Mouse (Mus musculus): ENCODE data around the gene Gdpd2. TPM values are rescaled to one million over a fixed set of nuclear protein-coding genes. Genes with fewer than 3 reads are reported as not detected.

Gdpd2 gene
- polyA plus RNA-seq (2015; fragmentation: Nextera tagmentation; extraction: Ambion mirVana) = 34.4 and 40.3 TPM in 2 replicates

DNA sequence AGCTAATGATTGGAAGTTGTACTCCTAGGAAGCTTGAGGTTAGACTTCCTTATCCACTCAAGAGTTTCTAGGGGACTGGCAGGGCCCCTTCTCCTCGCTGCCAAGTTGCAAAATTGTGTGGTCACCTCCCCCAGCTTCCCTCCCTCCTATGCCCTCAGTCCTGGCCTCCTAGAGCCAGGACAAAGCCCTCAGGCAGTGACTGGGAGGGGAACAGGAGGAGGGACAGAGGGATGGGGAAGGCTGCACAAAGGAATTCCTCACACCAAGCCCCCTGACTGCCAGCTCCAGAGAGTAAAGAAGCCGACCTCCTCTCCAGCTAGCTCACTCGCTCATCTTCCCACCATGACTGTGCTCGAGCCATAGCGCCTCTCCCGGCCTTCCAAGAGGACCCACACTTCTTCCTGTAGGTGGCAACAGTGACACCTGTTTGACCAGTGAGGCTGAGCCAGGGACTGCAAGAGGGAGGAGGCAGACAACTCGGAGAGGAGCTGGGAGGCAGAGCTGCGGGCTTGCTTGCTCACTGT is at the start of gene Gdpd2:
Gene Gdpd2 (plus strand): TSS at position 209 of the 524 bp plus-strand sequence.
- Histone ChIP-seq H3K27ac (replicated peaks) (peak within 1 kb of the TSS; percentile 74), H3K9me3 (no peaks in the 10 kb centered on the region), H3K4me1 (replicated peaks) (no peaks in the 10 kb centered on the region), H3K36me3 (no peaks in the 10 kb centered on the region), H3K9ac (peak within 1 kb of the TSS; percentile 29; the same call in 1 of the 2 replicates), H3K27me3 (no peaks in the 10 kb centered on the region), H3K4me3 (peak within 1 kb of the TSS; percentile 36), H3K4me2 (peak within 1 kb of the TSS; percentile 62)
- peak; percentile 90 for ATAC-seq (ENCODE audit: low FRiP score, low read depth)
- WGBS = 28% methylated on average over 8 of the region's 8 CpGs

DNA sequence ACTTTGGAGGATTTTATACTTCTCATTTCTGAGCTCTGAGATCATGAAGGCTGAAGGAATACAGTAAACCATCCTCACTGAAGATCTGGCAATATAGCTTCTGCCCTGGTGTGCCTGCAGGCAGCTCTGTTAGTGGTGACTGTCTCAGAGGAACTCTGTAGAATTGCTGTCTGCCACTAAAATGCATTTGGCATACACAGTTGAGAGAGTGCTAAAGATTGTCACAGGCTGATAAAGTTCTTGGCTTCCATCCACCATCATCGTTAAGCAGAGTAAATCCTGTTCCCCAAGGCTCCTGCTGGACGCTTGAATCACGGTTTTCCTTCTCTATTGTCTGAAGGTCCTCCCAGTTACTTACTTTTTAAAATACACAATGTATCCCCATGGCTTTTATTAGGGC is 43.1 kb upstream of the Gdpd2 start:
- no peak overlapping the region for H3K4me3 ChIP-seq
- H3K9me3 ChIP-seq = no peaks in the 10 kb centered on the region
- WGBS = 51% methylated on average over 3 of the region's 3 CpGs
- H3K27ac ChIP-seq (replicated peaks) = no peak overlapping the region
- ATAC-seq (ENCODE audit: low FRiP score, low read depth) = no peak
- no peaks in the 10 kb centered on the region for H3K36me3 ChIP-seq
- no peak overlapping the region for H3K9ac ChIP-seq
- no peaks in the 10 kb centered on the region for H3K4me1 ChIP-seq (replicated peaks)
- no peak overlapping the region for H3K4me2 ChIP-seq
- H3K27me3 ChIP-seq = no peaks in the 10 kb centered on the region

DNA sequence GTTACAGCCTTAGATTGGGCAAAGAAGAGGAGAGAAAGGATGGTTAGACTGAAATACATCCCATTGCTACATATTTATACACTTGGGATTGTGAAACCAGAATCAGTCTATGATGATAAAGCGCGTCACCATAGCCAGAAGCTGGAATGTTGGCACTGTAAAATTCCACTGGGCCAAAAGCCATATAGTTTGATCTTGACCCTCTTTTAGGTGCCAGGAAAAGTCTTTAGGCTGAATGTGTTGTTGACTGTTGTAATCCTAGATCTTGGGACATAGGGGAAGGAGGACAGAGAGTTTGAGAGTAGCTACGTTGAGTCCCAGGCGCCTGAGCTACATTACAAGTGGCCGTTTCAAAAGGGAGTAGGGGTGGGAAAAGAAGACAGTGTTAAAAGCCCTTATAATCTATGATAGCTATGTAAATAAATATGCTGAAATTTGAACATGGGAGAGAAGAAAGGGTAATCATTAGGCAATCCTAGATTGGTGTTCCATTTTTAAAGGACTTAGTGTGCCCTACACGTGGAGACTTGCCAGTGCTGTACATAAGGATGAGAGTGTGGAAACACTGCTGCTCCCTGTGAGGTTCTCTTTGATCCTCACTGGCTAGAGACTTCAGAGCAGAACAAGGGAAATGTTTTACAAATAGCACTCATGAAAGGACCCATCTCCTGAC is 42.2 kb upstream of the Gdpd2 start:
- no peaks in the 10 kb centered on the region for H3K27me3 ChIP-seq
- H3K27ac ChIP-seq (replicated peaks) = no peak overlapping the region
- no peaks in the 10 kb centered on the region for H3K9me3 ChIP-seq
- H3K36me3 ChIP-seq = no peaks in the 10 kb centered on the region
- ATAC-seq (ENCODE audit: low FRiP score, low read depth) = no peak
- H3K9ac ChIP-seq = no peak overlapping the region
- WGBS = 83% methylated on average over 6 of the region's 6 CpGs
- H3K4me3 ChIP-seq = no peak overlapping the region
- no peaks in the 10 kb centered on the region for H3K4me1 ChIP-seq (replicated peaks)
- H3K4me2 ChIP-seq = no peak overlapping the region

DNA sequence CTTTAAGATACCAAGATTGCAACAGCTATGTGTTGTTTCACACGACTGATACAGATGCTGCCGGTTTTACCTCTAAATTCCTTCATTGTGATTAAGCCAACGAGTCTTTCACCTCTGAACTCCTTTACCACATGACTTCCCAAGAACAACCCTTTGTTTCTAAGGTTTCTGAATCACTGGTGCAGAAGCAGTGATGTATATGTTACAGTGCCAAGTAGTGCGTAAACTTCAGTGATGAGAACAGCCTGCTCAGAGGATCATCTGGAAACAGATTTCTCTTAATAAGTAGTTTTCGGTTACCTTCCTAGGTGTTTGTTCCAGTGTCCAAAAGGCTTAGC is 41.7 kb upstream of the Gdpd2 start:
- Histone ChIP-seq H3K27me3 (no peaks in the 10 kb centered on the region), H3K36me3 (no peaks in the 10 kb centered on the region), H3K9ac (no peak overlapping the region), H3K4me3 (no peak overlapping the region), H3K27ac (replicated peaks) (no peak overlapping the region), H3K4me1 (replicated peaks) (no peaks in the 10 kb centered on the region), H3K9me3 (no peaks in the 10 kb centered on the region), H3K4me2 (no peak overlapping the region)
- ATAC-seq (ENCODE audit: low FRiP score, low read depth) = no peak
- WGBS = 70% methylated on average over 5 of the region's 5 CpGs

DNA sequence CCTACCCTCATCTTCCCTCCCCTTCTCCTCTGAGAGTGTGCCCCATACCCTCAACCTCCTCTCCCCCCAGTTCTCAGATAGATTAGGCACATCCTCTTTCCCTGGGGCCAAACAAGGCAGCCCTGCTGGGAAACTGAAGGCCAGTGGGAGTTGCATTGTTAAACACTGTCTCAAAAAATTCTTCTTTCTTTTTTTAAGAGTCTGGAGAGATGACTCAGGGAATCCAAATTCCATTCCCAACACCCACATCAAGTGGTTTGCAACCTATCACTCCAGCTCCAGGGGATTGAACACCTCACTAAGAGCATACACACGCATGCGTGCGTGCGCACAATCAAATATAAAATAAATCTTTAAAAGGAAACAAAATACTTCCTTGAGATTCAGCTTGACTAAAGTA is 32.9 kb upstream of the Gdpd2 start:
- Histone ChIP-seq H3K4me2 (no peak overlapping the region), H3K36me3 (no peaks in the 10 kb centered on the region), H3K27me3 (no peaks in the 10 kb centered on the region), H3K9ac (no peak overlapping the region), H3K4me1 (replicated peaks) (no peaks in the 10 kb centered on the region), H3K9me3 (no peaks in the 10 kb centered on the region), H3K4me3 (no peak overlapping the region), H3K27ac (replicated peaks) (no peak overlapping the region)
- 98% methylated on average over 4 of the region's 4 CpGs for WGBS
- no peak for ATAC-seq (ENCODE audit: low FRiP score, low read depth)

DNA sequence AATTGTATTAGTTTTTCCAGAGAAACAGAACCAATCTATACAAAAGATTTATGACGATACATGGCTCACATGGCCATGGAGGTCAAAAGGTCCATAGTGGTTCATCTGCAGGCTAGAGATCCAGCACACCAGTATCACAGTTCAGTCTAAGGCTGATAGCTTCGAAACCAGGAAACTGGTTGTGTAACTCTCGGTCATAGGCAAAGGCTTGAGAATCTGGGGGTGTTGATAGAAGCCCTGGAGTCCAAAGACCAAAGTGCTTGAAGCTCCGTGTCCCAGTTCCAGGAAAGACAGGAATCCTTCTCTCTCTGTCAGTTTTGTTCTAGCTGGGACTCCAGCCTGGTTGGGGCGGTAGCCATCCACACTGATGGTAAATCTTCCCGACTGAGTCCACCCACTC is 21.6 kb upstream of the Gdpd2 start:
- no peak overlapping the region for H3K4me3 ChIP-seq
- no peak overlapping the region for H3K9ac ChIP-seq
- H3K27me3 ChIP-seq = no peaks in the 10 kb centered on the region
- no peaks in the 10 kb centered on the region for H3K36me3 ChIP-seq
- H3K4me1 ChIP-seq (replicated peaks) = no peaks in the 10 kb centered on the region
- no peaks in the 10 kb centered on the region for H3K9me3 ChIP-seq
- no peak overlapping the region for H3K27ac ChIP-seq (replicated peaks)
- 90% methylated on average over 6 of the region's 6 CpGs for WGBS
- no peak overlapping the region for H3K4me2 ChIP-seq
- ATAC-seq (ENCODE audit: low FRiP score, low read depth) = no peak

DNA sequence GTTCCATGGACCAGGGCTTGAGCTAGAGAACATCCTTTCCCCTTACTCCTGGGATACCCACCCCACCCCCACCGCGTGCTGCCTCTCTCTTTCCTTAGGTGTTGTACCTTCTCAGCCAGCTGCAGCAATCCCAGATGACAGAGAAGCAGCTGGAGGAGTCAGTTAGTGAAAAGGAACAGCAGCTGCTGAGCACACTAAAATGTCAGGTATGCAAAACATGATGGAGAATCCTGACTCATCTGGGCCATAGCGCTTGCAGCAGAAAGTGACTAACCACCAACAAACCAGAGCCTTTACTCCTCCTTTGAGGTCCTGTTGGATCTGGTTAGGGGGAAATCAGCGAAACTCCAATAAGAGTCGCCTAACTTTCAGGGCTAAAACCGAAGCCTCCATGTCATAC is 13.5 kb upstream of the Gdpd2 start:
- Histone ChIP-seq H3K4me2 (no peak overlapping the region), H3K9me3 (no peaks in the 10 kb centered on the region), H3K36me3 (no peaks in the 10 kb centered on the region), H3K27ac (replicated peaks) (no peak overlapping the region), H3K27me3 (no peaks in the 10 kb centered on the region), H3K4me1 (replicated peaks) (no peaks in the 10 kb centered on the region), H3K4me3 (no peak overlapping the region), H3K9ac (no peak overlapping the region)
- no peak for ATAC-seq (ENCODE audit: low FRiP score, low read depth)
- WGBS = 95% methylated on average over 6 of the region's 6 CpGs

DNA sequence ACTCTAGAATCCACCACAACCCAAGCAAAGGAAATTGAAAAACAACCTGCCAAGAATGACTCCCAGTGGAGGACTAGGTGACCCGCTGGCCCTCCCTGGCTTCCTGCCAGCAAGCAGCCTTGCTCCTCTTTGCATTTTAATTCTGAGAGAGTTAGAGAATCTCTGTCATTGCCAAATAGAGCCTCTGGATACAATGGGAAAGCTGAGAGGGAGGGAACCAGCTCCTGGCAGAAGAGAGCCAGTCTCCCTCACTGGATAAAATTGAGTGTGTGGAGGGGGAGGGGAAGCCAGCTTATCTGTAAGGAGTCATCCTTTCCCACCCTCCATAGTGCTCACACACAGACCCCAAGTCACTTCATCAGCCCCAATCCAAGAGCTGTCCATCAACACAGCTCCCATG is 726 bp upstream of the Gdpd2 start:
- Histone ChIP-seq H3K4me2 (no peak overlapping the region), H3K36me3 (no peaks in the 10 kb centered on the region), H3K27ac (replicated peaks) (peak overlapping the region; percentile 74), H3K9ac (no peak overlapping the region), H3K4me3 (no peak overlapping the region), H3K9me3 (no peaks in the 10 kb centered on the region), H3K4me1 (replicated peaks) (no peaks in the 10 kb centered on the region), H3K27me3 (no peaks in the 10 kb centered on the region)
- peak; percentile 73 for ATAC-seq (ENCODE audit: low FRiP score, low read depth)
- 25% methylated on average over 1 of the region's 1 CpGs for WGBS

DNA sequence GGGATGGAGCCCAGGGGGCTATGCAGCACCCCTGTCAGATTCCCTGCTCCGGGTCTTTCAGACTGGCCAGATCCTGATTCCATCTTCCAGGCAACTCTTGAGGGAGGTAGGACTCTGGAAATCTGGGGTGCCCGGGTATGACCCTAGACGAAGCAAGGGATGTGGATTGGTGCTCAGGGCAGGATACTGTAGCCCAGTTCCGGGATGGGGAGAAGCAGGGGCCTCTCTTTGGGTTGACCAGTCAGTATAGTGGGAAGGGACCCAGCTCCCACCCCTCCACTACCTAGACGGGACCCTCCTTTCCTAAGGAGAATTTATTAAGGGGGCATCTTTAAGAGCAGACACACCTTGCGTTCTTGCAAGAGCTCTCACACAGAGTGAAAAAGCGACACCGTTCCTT is 593 bp downstream of the Gdpd2 start:
- Histone ChIP-seq H3K36me3 (no peaks in the 10 kb centered on the region), H3K4me1 (replicated peaks) (no peaks in the 10 kb centered on the region), H3K4me3 (peak overlapping the region; percentile 36), H3K4me2 (peak overlapping the region; percentile 62), H3K9me3 (no peaks in the 10 kb centered on the region), H3K27ac (replicated peaks) (peak overlapping the region; percentile 74), H3K27me3 (no peaks in the 10 kb centered on the region), H3K9ac (peak overlapping the region; percentile 29; the same call in 1 of the 2 replicates)
- 30% methylated on average over 8 of the region's 8 CpGs for WGBS
- ATAC-seq (ENCODE audit: low FRiP score, low read depth) = peak; percentile 65

DNA sequence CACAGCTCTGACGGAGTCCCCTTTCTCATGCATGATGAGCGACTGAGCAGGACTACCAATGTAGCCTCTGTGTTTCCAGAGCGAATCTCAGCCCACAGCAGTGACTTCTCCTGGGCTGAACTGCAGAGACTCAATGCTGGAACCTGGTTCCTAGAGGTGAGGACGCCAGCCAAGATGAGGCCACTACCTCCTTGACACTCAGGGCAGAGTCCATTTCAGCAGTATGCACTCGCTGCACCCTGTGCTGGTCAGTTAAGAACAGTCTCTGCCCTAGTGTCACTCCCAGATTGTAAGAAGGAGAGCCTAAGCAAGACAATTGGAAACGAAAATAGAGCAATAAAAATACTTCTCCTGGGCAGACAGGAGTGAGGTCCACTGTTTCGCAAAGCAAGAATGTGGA is 4.7 kb downstream of the Gdpd2 start:
- Histone ChIP-seq H3K27me3 (no peaks in the 10 kb centered on the region), H3K9ac (no peak overlapping the region), H3K9me3 (no peaks in the 10 kb centered on the region), H3K36me3 (no peaks in the 10 kb centered on the region), H3K27ac (replicated peaks) (no peak overlapping the region), H3K4me3 (no peak overlapping the region), H3K4me1 (replicated peaks) (no peaks in the 10 kb centered on the region), H3K4me2 (no peak overlapping the region)
- ATAC-seq (ENCODE audit: low FRiP score, low read depth) = no peak
- 74% methylated on average over 7 of the region's 7 CpGs for WGBS

DNA sequence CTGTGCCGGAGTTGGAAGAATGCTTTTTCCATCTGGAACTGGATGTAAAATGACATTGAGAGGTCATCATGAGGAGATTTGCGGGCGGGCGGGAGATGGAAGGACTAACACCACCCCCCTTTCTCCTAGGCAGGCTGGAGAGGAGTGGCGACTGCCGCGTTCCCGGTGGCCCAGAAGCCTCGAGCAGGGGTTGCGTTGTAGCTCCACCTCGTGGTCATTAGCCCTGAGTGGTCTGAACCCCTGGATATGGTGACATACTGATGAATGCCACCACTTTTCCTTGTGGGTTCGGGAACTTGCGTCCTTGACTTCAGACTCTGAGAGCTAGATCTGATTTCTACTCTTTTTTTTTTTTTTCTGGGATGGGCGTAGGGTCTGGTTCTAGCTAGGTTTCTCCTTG is 9.2 kb downstream of the Gdpd2 start:
- peak; percentile 75 for ATAC-seq (ENCODE audit: low FRiP score, low read depth)
- H3K27me3 ChIP-seq = no peaks in the 10 kb centered on the region

DNA sequence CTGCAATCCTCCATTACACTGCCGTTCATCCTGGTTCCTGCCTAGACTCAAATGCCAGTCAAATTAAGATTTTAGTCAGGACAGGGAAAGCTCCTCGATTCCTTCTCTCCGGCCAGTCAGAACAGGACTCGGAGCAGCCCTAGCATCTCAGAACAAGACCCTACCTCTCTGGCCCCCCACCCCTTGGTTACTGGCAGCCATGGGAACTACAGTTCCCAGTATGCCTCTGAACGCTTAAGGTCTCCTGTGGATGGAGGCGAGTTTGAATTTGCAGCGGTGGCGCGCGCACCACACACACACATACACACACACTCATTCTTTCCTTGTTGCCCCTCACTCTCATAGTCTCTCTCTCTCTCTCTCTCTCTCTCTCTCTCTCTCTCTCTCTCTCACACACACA is 9.8 kb downstream of the Gdpd2 start:
- peaks cover 7% of the 10 kb centered on the region for H3K4me1 ChIP-seq (replicated peaks)
- H3K36me3 ChIP-seq = no peaks in the 10 kb centered on the region
- H3K27ac ChIP-seq (replicated peaks) = no peak overlapping the region
- H3K9ac ChIP-seq = peak overlapping the region; percentile 31; the same call in 1 of the 2 replicates
- peak overlapping the region; percentile 54 for H3K4me2 ChIP-seq
- no peaks in the 10 kb centered on the region for H3K27me3 ChIP-seq
- 24% methylated on average over 10 of the region's 10 CpGs for WGBS
- no peaks in the 10 kb centered on the region for H3K9me3 ChIP-seq
- peak; percentile 79 for ATAC-seq (ENCODE audit: low FRiP score, low read depth)
- peak overlapping the region; percentile 36 for H3K4me3 ChIP-seq

More for the DNA sequence above, 9.2 kb downstream of the Gdpd2 start:
- Histone ChIP-seq H3K4me1 (replicated peaks) (peaks cover 7% of the 10 kb centered on the region), H3K9me3 (no peaks in the 10 kb centered on the region), H3K27ac (replicated peaks) (no peak overlapping the region), H3K36me3 (no peaks in the 10 kb centered on the region), H3K9ac (0 out of 2 replicates have a peak overlapping the region, but pooled peaks have one; percentile 31), H3K4me2 (peak overlapping the region; percentile 54), H3K4me3 (peak overlapping the region; percentile 36)
- 14% methylated on average over 14 of the region's 14 CpGs for WGBS

DNA sequence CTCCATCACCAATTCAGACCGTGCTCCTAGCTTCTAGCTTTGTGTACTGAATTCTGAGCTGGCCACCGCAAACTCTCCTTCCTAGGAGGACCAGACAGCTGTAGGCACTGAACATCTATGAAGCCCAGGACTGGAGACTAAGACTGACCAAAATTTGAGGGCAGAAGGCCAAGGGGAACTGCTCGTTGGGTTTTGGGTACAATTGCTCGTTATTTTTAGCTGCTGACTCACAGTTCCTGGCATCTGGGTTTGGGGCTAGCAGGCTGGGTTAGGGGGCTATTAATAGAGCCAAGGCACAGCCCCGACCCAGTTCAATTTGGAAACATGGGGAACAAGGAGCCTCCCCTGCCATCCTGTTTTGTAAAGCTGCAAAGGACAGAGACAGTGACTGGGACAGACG is 11.1 kb downstream of the Gdpd2 start:
- Histone ChIP-seq H3K9me3 (no peaks in the 10 kb centered on the region), H3K4me3 (no peak overlapping the region)

More for the DNA sequence above, 11.1 kb downstream of the Gdpd2 start:
- Histone ChIP-seq H3K27ac (replicated peaks) (no peak overlapping the region), H3K4me1 (replicated peaks) (peaks cover 7% of the 10 kb centered on the region), H3K36me3 (no peaks in the 10 kb centered on the region), H3K27me3 (no peaks in the 10 kb centered on the region), H3K4me2 (no peak overlapping the region), H3K9ac (no peak overlapping the region)
- ATAC-seq (ENCODE audit: low FRiP score, low read depth) = no peak
- 63% methylated on average over 6 of the region's 6 CpGs for WGBS

Data from hindbrain, embryonic 15.5 days (tissue).